Mouse (Mus musculus) testis, adult 10 weeks (tissue): ENCODE results near the gene Ufl1. TPM values are rescaled to one million over a fixed set of nuclear protein-coding genes. Genes with fewer than 3 reads are reported as not detected.

Experiments
- polyA plus RNA-seq: library from polyadenylated mRNA; stranded (reverse); fragments of 350-450 nt; fragmentation: Illumina TruSeq; extraction: RNeasy Lipid Tissue Mini Kit (QIAGEN cat#74804); gene quantifications from one replicate; pipeline ENCODE4 v1.2.3, GENCODE M21; 2014; ENCODE audit warnings: low read depth, low replicate concordance

The Ufl1 gene
- polyA plus RNA-seq = 107 TPM

GRCm38 (mm10) chr4:25281671-25282038 is at the start of gene Ufl1:
Ufl1 (minus strand) TSS chr4:25281821.

GRCm38 (mm10) chr4:25242776-25243175 is 38.8 kb downstream of the Ufl1 start, which contains the start of gene Fhl5:
Fhl5 (minus strand) TSS chr4:25242876.

Other genes starting within 250 kb of the Ufl1 start
- gene Fhl5, start 38.9 kb downstream of the Ufl1 start, polyA plus RNA-seq = 530 TPM